Mouse (Mus musculus): ENCODE results near the gene Tor3a. TPM values are rescaled to one million over a fixed set of nuclear protein-coding genes. Genes with fewer than 3 reads are reported as not detected.

Gene Tor3a
- 7.6 and 7.7 TPM in 2 replicates for polyA plus RNA-seq (2012; rRNA removed)
- 10.1 and 14.7 TPM in 2 replicates for polyA plus RNA-seq (2014; fragmentation: Nextera tagmentation; extraction: Ambion mirVana)

GRCm38 (mm10) chr1:156674195-156675000 lies at the start of gene Tor3a:
Gene Tor3a (minus strand): TSS chr1:156674356.
- WGBS = 9% methylated on average over 31 of the region's 37 CpGs
- ATAC-seq (ENCODE audit: low FRiP score, low read depth) = peak; percentile 75
- Histone ChIP-seq H3K4me2 (replicated peaks; ENCODE audit: low read depth, low read length, severe bottlenecking) (peak within 1 kb of the TSS; percentile 94), H3K27ac (replicated peaks; ENCODE audit: low read depth, low read length) (no peak within 1 kb of the TSS), H3K9me3 (ENCODE audit: control insufficient read depth, low read length) (no peaks in the 10 kb centered on the region), H3K36me3 (ENCODE audit: control insufficient read depth, insufficient read depth, low read length) (peaks cover 2% of the 10 kb centered on the region; the same call in 1 of the 2 replicates), H3K27me3 (ENCODE audit: control insufficient read depth, insufficient read depth, low read length) (no peaks in the 10 kb centered on the region), H3K4me1 (ENCODE audit: control insufficient read depth, insufficient read depth, low read length) (peaks cover 8% of the 10 kb centered on the region), H3K4me3 (replicated peaks; ENCODE audit: low read length) (peak within 1 kb of the TSS; percentile 57), H3K9ac (ENCODE audit: low read depth, low read length, severe bottlenecking) (peak within 1 kb of the TSS; percentile 62)
- DNase-seq (ENCODE audit: low spot score) = peak; percentile 69
- no peak for TF ChIP-seq POLR2A (IDR thresholded peaks at IDR 0.05; ENCODE audit: borderline replicate concordance, extremely low read depth, insufficient read depth, insufficient read length)

- ATAC-seq (ENCODE audit: low FRiP score, low read depth) (no peak), DNase-seq (ENCODE audit: low spot score) (no peak)
- no peak overlapping the region for H3K27ac ChIP-seq (replicated peaks; ENCODE audit: low read depth, low read length)
- TF ChIP-seq POLR2A (IDR thresholded peaks at IDR 0.05; ENCODE audit: borderline replicate concordance, extremely low read depth, insufficient read depth, insufficient read length) = no peak
- H3K9ac ChIP-seq (ENCODE audit: low read depth, low read length, severe bottlenecking) = no peak overlapping the region
- H3K27me3 ChIP-seq (ENCODE audit: control insufficient read depth, insufficient read depth, low read length) = no peaks in the 10 kb centered on the region
- 49% methylated on average over 6 of the region's 6 CpGs for WGBS
- no peaks in the 10 kb centered on the region for H3K9me3 ChIP-seq (ENCODE audit: control insufficient read depth, low read length)
- H3K4me1 ChIP-seq (ENCODE audit: control insufficient read depth, insufficient read depth, low read length) = peaks cover 5% of the 10 kb centered on the region; the same call in 1 of the 2 replicates
- H3K4me2 ChIP-seq (replicated peaks; ENCODE audit: low read depth, low read length, severe bottlenecking) = no peak overlapping the region
- no peak overlapping the region for H3K4me3 ChIP-seq (replicated peaks; ENCODE audit: low read length)
- H3K36me3 ChIP-seq (ENCODE audit: control insufficient read depth, insufficient read depth, low read length) = no peaks in the 10 kb centered on the region
Measured at GRCm38 (mm10) chr1:156722089-156722488, 47.9 kb upstream of the Tor3a start.

GRCm38 (mm10) chr1:156720046-156720445 lies 45.9 kb upstream of the Tor3a start:
- Histone ChIP-seq H3K9ac (ENCODE audit: low read depth, low read length, severe bottlenecking) (no peak overlapping the region), H3K4me2 (replicated peaks; ENCODE audit: low read depth, low read length, severe bottlenecking) (no peak overlapping the region), H3K4me3 (replicated peaks; ENCODE audit: low read length) (no peak overlapping the region), H3K27ac (replicated peaks; ENCODE audit: low read depth, low read length) (no peak overlapping the region), H3K27me3 (ENCODE audit: control insufficient read depth, insufficient read depth, low read length) (no peaks in the 10 kb centered on the region), H3K9me3 (ENCODE audit: control insufficient read depth, low read length) (no peaks in the 10 kb centered on the region), H3K36me3 (ENCODE audit: control insufficient read depth, insufficient read depth, low read length) (peaks cover 10% of the 10 kb centered on the region; the same call in 1 of the 2 replicates), H3K4me1 (ENCODE audit: control insufficient read depth, insufficient read depth, low read length) (peaks cover 5% of the 10 kb centered on the region; the same call in 1 of the 2 replicates)
- WGBS = 70% methylated on average over 4 of the region's 4 CpGs
- DNase-seq (ENCODE audit: low spot score) (no peak), ATAC-seq (ENCODE audit: low FRiP score, low read depth) (no peak)
- no peak for TF ChIP-seq POLR2A (IDR thresholded peaks at IDR 0.05; ENCODE audit: borderline replicate concordance, extremely low read depth, insufficient read depth, insufficient read length)

GRCm38 (mm10) chr1:156718950-156719805 lies 45.0 kb upstream of the Tor3a start, which contains the start of gene Fam20b:
Gene Fam20b (minus strand): TSS chr1:156719086.
- Histone ChIP-seq H3K36me3 (ENCODE audit: control insufficient read depth, insufficient read depth, low read length) (peaks cover 11% of the 10 kb centered on the region; the same call in 1 of the 2 replicates), H3K4me1 (ENCODE audit: control insufficient read depth, insufficient read depth, low read length) (peaks cover 5% of the 10 kb centered on the region; the same call in 1 of the 2 replicates), H3K27me3 (ENCODE audit: control insufficient read depth, insufficient read depth, low read length) (no peaks in the 10 kb centered on the region), H3K4me3 (replicated peaks; ENCODE audit: low read length) (peak within 1 kb of the TSS; percentile 94), H3K27ac (replicated peaks; ENCODE audit: low read depth, low read length) (peak within 1 kb of the TSS; percentile 73), H3K4me2 (replicated peaks; ENCODE audit: low read depth, low read length, severe bottlenecking) (peak within 1 kb of the TSS; percentile 70), H3K9ac (ENCODE audit: low read depth, low read length, severe bottlenecking) (peak within 1 kb of the TSS; percentile 89), H3K9me3 (ENCODE audit: control insufficient read depth, low read length) (no peaks in the 10 kb centered on the region)
- DNase-seq (ENCODE audit: low spot score) = peak; percentile 91
- ATAC-seq (ENCODE audit: low FRiP score, low read depth) = peak; percentile 99
- TF ChIP-seq POLR2A (IDR thresholded peaks at IDR 0.05; ENCODE audit: borderline replicate concordance, extremely low read depth, insufficient read depth, insufficient read length) = no peak
- WGBS = under 1% methylated on average over 28 of the region's 47 CpGs
